Mouse (Mus musculus): ENCODE data around the gene Iffo1.

GRCm38 (mm10) chr6:125155262-125155661 lies 10.2 kb downstream of the Iffo1 start:
- TF ChIP-seq POLR2A (IDR thresholded peaks at IDR 0.05; ENCODE audit: extremely low read depth, insufficient read depth, low read length), result no peak
- TF ChIP-seq CTCF (IDR thresholded peaks at IDR 0.05; ENCODE audit: extremely low read depth, insufficient read depth, low read length), result no peak
